Mouse (Mus musculus) liver, postnatal 0 days (tissue): ENCODE data around the gene Pcnx.

Source experiments
- CTCF ChIP-seq: sonication (generic); IDR thresholded peaks from 2 replicates; pipeline ENCODE4 v1.5.1; 2016; ENCODE audit warnings: antibody characterized with exemption, low read depth
- EP300 ChIP-seq: IDR thresholded peaks from 2 replicates; pipeline ENCODE4 v1.6.1; 2016; ENCODE audit warnings: antibody characterized with exemption, low read depth, mild to moderate bottlenecking

GRCm38 (mm10) chr12:81880161-81880560 is 20.3 kb downstream of the Pcnx start:
- no peak for TF ChIP-seq EP300
- no peak for TF ChIP-seq CTCF
